Mouse (Mus musculus) lung, embryonic 14.5 days (tissue): ENCODE measurements at regions not wholly inside any gene's neighbourhood (a gene's known extent, or its start where the extent isn't known, plus 50 kb on each side); places are given as distances from the start of the nearest gene placed in this dataset.

Source experiments
- ATAC-seq: fragments of 200-750 bp; cut with Nextera tagmentation; 2 replicates; pipeline ENCODE4 v1.8.0; 2017; ENCODE audit warnings: mild to moderate bottlenecking, moderate TSS enrichment, moderate library complexity; ENCODE audit not compliant: insufficient read depth
- DNase-seq: peaks from one replicate; pipeline ENCODE4 v3.0.0-alpha.2; 2015
- H3K27ac ChIP-seq: fragments of 300-500 bp; sonication (generic); 2 replicates; pipeline ENCODE4 v1.5.1; 2014; ENCODE audit warnings: low read depth, mild to moderate bottlenecking, moderate library complexity
- H3K27me3 ChIP-seq: fragments of 300-500 bp; sonication (generic); 2 replicates; pipeline ENCODE4 v1.6.1; 2014; ENCODE audit warnings: low read length, control low read depth; ENCODE audit not compliant: insufficient read depth
- H3K36me3 ChIP-seq: fragments of 300-500 bp; sonication (generic); 2 replicates; pipeline ENCODE4 v1.6.1; 2014; ENCODE audit warnings: control low read depth; ENCODE audit not compliant: insufficient read depth
- H3K4me1 ChIP-seq: fragments of 300-500 bp; sonication (generic); 2 replicates; pipeline ENCODE4 v1.6.1; 2014; ENCODE audit warnings: antibody characterized with exemption, control low read depth; ENCODE audit not compliant: insufficient read depth
- H3K4me2 ChIP-seq: fragments of 300-500 bp; sonication (generic); 2 replicates; pipeline ENCODE4 v1.6.1; 2014; ENCODE audit warnings: mild to moderate bottlenecking
- H3K4me3 ChIP-seq: fragments of 300-500 bp; sonication (generic); 2 replicates; pipeline ENCODE4 v1.5.1; 2014; ENCODE audit warnings: low read depth, low read length
- H3K9ac ChIP-seq: fragments of 300-500 bp; sonication (generic); 2 replicates; pipeline ENCODE4 v1.6.1; 2014
- H3K9me3 ChIP-seq: fragments of 300-500 bp; sonication (generic); 2 replicates; pipeline ENCODE4 v1.6.1; 2016; ENCODE audit warnings: low read depth, low read length, control low read depth
- CTCF ChIP-seq: IDR thresholded peaks from 2 replicates; pipeline ENCODE4 v1.5.1; 2016; ENCODE audit warnings: antibody characterized with exemption, low read depth
- WGBS: fragments of 180-500 bp; shearing (Covaris S2); extraction: QIAGEN DNeasy Blood & Tissue Kit; methylation state at CpG from one replicate; pipeline ENCODE4 v1.1.7; 2014; 5-methylcytosine and 5-hydroxymethylcytosine counted together

DNA sequence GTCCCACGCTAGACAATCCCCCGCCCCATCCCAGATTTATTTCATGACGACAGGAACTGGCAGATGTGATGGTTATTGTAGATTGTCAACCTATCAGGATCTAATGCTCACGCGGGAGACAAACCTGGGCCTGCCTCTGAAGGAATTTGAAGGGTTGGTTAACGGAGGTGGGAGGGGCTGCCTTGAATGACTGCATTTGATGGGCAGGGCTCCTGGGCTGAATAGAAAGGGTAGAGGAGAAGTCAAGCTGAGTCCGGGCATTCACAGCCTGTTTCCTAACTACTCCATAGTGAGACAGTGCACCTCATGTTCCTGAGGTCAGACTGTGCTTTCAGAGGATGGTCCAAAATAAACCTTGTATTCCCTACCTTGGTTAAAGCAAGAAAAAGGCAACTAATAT lies 259.1 kb downstream of the Cryba4 start:
- no peaks in the 10 kb centered on the region for H3K36me3 ChIP-seq
- H3K4me2 ChIP-seq, result no peak overlapping the region
- H3K27ac ChIP-seq, result no peak overlapping the region
- no peaks in the 10 kb centered on the region for H3K4me1 ChIP-seq
- no peak overlapping the region for H3K4me3 ChIP-seq
- DNase-seq (no peak), ATAC-seq (no peak)
- 59% methylated on average over 7 of the region's 7 CpGs for WGBS
- no peaks in the 10 kb centered on the region for H3K27me3 ChIP-seq
- H3K9ac ChIP-seq, result no peak overlapping the region
- H3K9me3 ChIP-seq, result no peaks in the 10 kb centered on the region
- no peak for TF ChIP-seq CTCF

DNA sequence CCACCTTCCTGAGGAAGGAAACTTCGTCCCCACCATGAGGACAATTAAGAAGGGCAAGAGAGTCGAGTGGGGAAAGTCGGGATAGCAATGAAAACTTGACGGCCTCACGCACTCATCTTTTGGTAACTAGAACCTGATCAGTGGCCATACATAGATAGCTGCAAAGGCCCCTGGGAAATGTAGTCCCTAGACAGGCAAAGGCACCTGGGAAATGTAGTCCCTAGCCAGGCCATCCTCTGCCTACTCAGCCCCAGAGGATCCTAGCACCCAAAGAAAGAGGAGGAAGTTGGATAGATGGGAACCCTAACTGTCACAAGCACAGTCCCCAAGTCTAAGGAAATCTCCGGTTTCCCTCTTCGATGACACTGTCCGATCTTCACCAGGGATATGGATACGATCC lies 258.4 kb downstream of the Cryba4 start:
- H3K9me3 ChIP-seq, result no peaks in the 10 kb centered on the region
- H3K36me3 ChIP-seq, result no peaks in the 10 kb centered on the region
- no peak overlapping the region for H3K4me3 ChIP-seq
- no peak overlapping the region for H3K4me2 ChIP-seq
- H3K27me3 ChIP-seq, result no peaks in the 10 kb centered on the region
- ATAC-seq, result no peak
- no peak for TF ChIP-seq CTCF
- H3K4me1 ChIP-seq, result no peaks in the 10 kb centered on the region
- H3K27ac ChIP-seq, result no peak overlapping the region
- 69% methylated on average over 9 of the region's 9 CpGs for WGBS
- no peak for DNase-seq
- no peak overlapping the region for H3K9ac ChIP-seq

DNA sequence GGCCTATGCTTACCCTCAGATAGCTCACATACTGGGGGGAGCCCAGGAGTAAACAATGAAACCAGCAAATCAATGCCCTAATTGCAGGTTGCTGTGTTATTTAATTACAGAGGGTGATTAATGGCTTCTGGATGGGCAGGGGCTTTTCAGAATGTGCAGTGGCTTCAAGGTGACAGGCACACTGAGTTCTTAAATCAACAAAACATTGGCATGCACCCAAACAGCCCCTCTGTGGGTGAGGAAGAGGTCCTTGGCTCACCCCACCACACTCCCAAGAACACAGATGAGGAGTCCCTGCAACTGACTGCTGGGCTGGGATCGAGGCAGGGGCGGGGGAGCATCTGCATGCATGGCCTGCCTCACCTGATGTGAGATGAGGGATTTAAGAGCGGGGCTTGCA lies 255.5 kb downstream of the Cryba4 start:
- H3K4me2 ChIP-seq, result no peak overlapping the region
- no peaks in the 10 kb centered on the region for H3K4me1 ChIP-seq
- ATAC-seq (no peak), DNase-seq (no peak)
- no peak overlapping the region for H3K9ac ChIP-seq
- no peak for TF ChIP-seq CTCF
- no peaks in the 10 kb centered on the region for H3K36me3 ChIP-seq
- H3K27me3 ChIP-seq, result no peaks in the 10 kb centered on the region
- no peaks in the 10 kb centered on the region for H3K9me3 ChIP-seq
- no peak overlapping the region for H3K4me3 ChIP-seq
- WGBS, result 42% methylated on average over 3 of the region's 3 CpGs
- no peak overlapping the region for H3K27ac ChIP-seq

DNA sequence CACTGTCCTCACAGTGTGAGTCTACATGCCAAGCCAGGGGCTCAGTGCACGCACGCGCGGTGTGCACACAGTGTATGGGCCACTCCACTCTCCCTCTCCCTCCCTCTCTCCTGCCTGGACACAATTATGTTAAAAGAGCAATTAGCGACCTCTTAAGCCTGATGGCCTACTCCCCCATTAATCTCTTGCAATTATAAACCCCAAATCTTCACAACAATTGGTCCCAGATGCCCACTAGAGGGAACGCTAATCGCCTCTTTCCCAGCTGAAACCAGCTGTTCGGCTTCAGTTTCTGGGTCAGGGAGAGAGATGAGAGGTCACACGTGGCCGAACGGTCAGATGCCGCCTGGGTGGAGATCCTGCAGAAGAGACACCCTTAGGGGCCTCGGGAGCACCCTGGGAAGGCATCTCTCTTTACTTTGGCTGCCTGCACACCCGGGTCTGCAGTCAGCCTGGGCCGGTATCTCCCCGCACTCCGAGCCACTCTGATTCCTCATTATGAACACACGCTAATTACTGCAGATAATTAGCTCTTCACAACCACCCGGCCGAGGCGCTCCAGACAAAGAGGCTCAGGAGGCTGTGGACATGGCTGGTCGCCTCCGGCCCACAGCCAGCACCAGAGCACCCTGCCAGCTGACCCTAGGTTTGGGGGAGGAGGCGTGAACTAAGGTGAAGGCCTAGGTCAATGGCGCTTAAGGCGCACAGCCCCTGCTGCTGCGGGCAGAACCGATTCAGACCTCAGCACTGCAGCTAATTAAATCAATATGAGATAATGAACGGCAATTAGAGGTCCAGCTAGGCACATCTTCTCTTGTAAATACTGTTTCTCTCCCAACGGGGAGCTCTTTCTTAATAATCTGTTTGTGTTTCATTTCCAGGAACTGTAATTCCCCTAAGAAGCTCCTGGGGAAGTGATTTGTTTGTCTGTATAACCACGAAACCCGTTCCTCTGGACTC lies 250.3 kb downstream of the Cryba4 start:
- Histone ChIP-seq H3K27me3 (no peaks in the 10 kb centered on the region), H3K27ac (no peak overlapping the region), H3K4me3 (no peak overlapping the region), H3K4me1 (no peaks in the 10 kb centered on the region), H3K9me3 (no peaks in the 10 kb centered on the region), H3K9ac (no peak overlapping the region), H3K36me3 (no peaks in the 10 kb centered on the region), H3K4me2 (no peak overlapping the region)
- peak; percentile 10; the same call in 1 of the 2 replicates for TF ChIP-seq CTCF
- WGBS, result 25% methylated on average over 32 of the region's 32 CpGs
- no peak for ATAC-seq
- DNase-seq, result peak; percentile 36

DNA sequence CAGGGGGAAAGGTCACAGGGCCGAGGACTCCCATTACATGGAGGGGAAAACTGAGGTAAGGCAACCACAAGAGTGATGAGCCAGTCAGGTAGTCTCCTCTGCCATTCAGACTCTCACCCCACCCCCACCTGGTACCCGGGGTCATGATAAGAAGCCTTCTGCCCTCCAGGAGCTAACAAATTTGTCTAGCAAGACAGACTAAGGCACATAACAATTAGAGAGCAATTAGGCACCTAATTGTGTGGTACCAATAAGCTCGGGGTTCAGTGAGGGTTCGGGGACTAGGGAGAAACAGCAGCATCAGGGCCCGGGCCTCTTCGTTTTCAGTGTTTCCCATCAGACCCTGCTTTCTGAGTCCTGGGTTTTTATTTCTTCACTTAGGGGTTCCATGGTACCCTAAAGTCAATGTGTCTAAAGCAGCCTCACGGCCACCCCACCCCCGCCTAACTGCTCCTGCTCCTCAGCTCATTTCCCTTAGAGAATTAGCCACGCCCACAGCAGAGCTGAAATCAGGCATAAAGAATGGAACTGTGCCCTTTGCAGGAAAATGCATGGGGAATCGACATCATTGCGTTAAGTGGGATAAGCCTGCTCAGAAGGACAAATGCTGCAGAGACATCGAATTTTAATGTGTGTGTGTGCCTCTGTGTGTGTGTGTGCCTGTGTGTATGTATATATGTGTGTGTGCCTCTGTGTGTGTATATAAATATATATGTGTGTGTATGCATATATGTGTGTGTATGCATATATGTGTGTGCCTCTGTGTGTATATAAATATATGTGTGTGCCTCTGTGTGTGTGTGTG lies 249.3 kb downstream of the Cryba4 start:
- Histone ChIP-seq H3K9ac (no peak overlapping the region), H3K36me3 (no peaks in the 10 kb centered on the region), H3K4me3 (no peak overlapping the region), H3K4me2 (no peak overlapping the region), H3K27ac (no peak overlapping the region), H3K4me1 (no peaks in the 10 kb centered on the region), H3K9me3 (no peaks in the 10 kb centered on the region), H3K27me3 (no peaks in the 10 kb centered on the region)
- ATAC-seq (no peak), DNase-seq (peak; percentile 13)
- TF ChIP-seq CTCF, result no peak
- 57% methylated on average over 12 of the region's 12 CpGs for WGBS

DNA sequence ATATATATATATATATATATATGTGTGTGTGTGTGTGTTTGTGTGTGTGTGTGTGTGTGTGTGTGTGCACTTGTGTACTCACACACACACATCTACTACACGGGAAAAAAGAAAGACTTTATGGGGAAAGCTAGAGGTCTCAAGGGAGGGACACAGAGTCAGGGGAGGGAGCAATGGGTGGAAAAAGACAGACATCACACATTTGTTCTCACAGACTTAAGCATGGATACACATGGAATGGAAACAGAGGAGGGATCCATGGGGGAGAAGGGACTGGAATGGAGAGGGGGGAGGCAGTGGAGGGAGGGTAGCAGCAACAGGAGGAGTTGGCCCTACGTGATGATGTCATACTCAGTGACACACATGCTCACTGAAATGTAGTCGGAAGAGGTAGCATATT lies 248.3 kb downstream of the Cryba4 start:
- Histone ChIP-seq H3K4me1 (no peaks in the 10 kb centered on the region), H3K4me2 (no peak overlapping the region), H3K36me3 (no peaks in the 10 kb centered on the region), H3K27me3 (no peaks in the 10 kb centered on the region), H3K9me3 (no peaks in the 10 kb centered on the region), H3K4me3 (no peak overlapping the region), H3K9ac (no peak overlapping the region), H3K27ac (no peak overlapping the region)
- no peak for DNase-seq
- TF ChIP-seq CTCF, result no peak
- no peak for ATAC-seq
- 64% methylated on average over 3 of the region's 3 CpGs for WGBS
